Mouse (Mus musculus): ENCODE measurements around the gene Prlhr. TPM values are rescaled to one million over a fixed set of nuclear protein-coding genes. Genes with fewer than 3 reads are reported as not detected.

The Prlhr gene
- polyA plus RNA-seq, 1 experiment from 2014 or later = 0.10 TPM

Other genes with a start within 250 kb of the Prlhr start
- 56.3 and 58.6 TPM in 2 replicates for gene Fam204a, start 241.6 kb downstream of the Prlhr start, polyA plus RNA-seq (2014; fragmentation: Nextera tagmentation; extraction: Ambion mirVana)
- 17.2 and 20.0 TPM in 2 replicates for gene Cacul1, start 112.7 kb upstream of the Prlhr start, polyA plus RNA-seq (2014; fragmentation: Nextera tagmentation; extraction: Ambion mirVana)

All from forebrain, embryonic 14.5 days (tissue).